Mouse (Mus musculus) neural tube, embryonic 11.5 days (tissue): ENCODE measurements around the gene Gm3486. TPM values are rescaled to one million over a fixed set of nuclear protein-coding genes. Genes with fewer than 3 reads are reported as not detected.
"Not testable (repeated sequence)": the region's sequence is repeated elsewhere in the genome, so short reads cannot be mapped to it uniquely, and the experiment has no call there.

Experiments used
- ATAC-seq: fragments of 200-750 bp; cut with Nextera tagmentation; 2 replicates; pipeline ENCODE4 v1.8.0; 2017; ENCODE audit warnings: moderate number of reproducible peaks, mild to moderate bottlenecking, moderate TSS enrichment, moderate library complexity; ENCODE audit not compliant: insufficient read depth, low FRiP score, low TSS enrichment
- DNase-seq: peaks from one replicate; pipeline ENCODE4 v3.0.0-alpha.2; 2015; ENCODE audit warnings: low spot score
- H3K27ac ChIP-seq: fragments of 300-500 bp; sonication (generic); 2 replicates; pipeline ENCODE4 v1.5.1; 2014; ENCODE audit warnings: low read depth, mild to moderate bottlenecking, low read length
- H3K27me3 ChIP-seq: fragments of 300-500 bp; sonication (generic); 2 replicates; pipeline ENCODE4 v1.6.1; 2014; ENCODE audit warnings: mild to moderate bottlenecking, low read length, mixed read lengths; ENCODE audit not compliant: control insufficient read depth, insufficient read depth
- H3K36me3 ChIP-seq: fragments of 300-500 bp; sonication (generic); 2 replicates; pipeline ENCODE4 v1.6.1; 2014; ENCODE audit warnings: mild to moderate bottlenecking, low read length, moderate library complexity, mixed read lengths; ENCODE audit not compliant: control insufficient read depth, insufficient read depth
- H3K4me1 ChIP-seq: fragments of 300-500 bp; sonication (generic); 2 replicates; pipeline ENCODE4 v1.6.1; 2014; ENCODE audit warnings: low read length, mixed read lengths; ENCODE audit not compliant: control insufficient read depth, insufficient read depth
- H3K4me2 ChIP-seq: fragments of 300-500 bp; sonication (generic); 2 replicates; pipeline ENCODE4 v1.6.1; 2014; ENCODE audit warnings: low read depth, mild to moderate bottlenecking, moderate library complexity
- H3K4me3 ChIP-seq: fragments of 300-500 bp; sonication (generic); 2 replicates; pipeline ENCODE4 v1.5.1; 2014; ENCODE audit warnings: low read depth, low read length
- H3K9ac ChIP-seq: fragments of 300-500 bp; sonication (generic); 2 replicates; pipeline ENCODE4 v1.6.1; 2014; ENCODE audit warnings: mild to moderate bottlenecking, low read length
- H3K9me3 ChIP-seq: fragments of 300-500 bp; sonication (generic); 2 replicates; pipeline ENCODE4 v1.6.1; 2016; ENCODE audit warnings: low read length; ENCODE audit not compliant: control insufficient read depth
- WGBS: fragments of 180-500 bp; shearing (Covaris S2); extraction: QIAGEN DNeasy Blood & Tissue Kit; methylation state at CpG from one replicate; pipeline ENCODE4 v1.1.7; 2014; 5-methylcytosine and 5-hydroxymethylcytosine counted together
- polyA plus RNA-seq: library from polyadenylated mRNA; unstranded; fragments of >200 nt; fragmentation: Nextera tagmentation; extraction: Ambion mirVana; gene quantifications from 2 replicates; pipeline ENCODE4 v1.2.1, GENCODE M21; 2014

Gm3486 gene
- not detected in 2 replicates for polyA plus RNA-seq

DNA sequence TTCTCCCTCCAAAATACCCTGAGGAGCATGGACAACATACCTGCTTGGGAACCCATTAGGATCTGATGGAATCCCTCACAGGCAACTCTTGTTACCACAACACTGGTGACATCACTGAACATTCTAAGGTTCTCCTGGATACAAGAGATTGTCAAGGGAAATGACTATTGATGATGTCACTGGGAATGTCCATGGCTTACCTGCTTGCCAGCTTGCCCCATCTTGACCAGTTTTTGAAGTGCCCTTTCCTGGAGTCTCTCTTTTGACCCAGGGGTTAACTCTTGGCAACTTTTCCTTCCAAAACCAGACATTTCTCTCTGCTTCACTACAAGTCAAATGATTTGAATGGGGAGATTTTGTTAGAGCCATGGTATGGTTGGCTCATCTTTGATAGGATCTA lies at the start of gene Gm3486:
Gm3486 (minus strand) TSS at position 101 of the 400 bp plus-strand sequence.
- H3K36me3 ChIP-seq, H3K27me3 ChIP-seq, H3K4me2 ChIP-seq, DNase-seq, H3K9ac ChIP-seq, H3K9me3 ChIP-seq, H3K4me3 ChIP-seq, ATAC-seq, H3K4me1 ChIP-seq, H3K27ac ChIP-seq: not testable (repeated sequence)

DNA sequence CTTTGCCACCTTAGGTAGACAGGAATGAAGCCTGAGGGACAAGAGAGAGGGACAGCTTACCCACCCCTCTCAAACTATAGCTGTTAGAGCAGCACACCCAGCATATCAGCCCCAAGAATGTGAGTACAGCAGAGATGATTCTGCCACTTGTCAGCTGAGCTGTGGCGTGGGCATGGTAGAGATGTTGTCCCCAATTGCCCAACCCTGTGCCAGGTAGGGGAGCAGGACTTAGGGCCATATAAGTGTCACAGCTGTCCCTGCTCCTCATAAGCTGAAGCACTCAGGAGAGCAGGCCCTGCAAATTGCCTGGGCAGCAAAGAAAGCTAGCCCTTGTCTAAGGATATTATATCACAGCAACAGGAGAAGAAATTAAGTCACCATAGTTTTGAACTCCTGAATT lies 35.4 kb upstream of the Gm3486 start:
- not testable (repeated sequence) for ATAC-seq, H3K4me1 ChIP-seq, H3K27me3 ChIP-seq, H3K4me3 ChIP-seq, DNase-seq, H3K9me3 ChIP-seq, H3K4me2 ChIP-seq, H3K9ac ChIP-seq, H3K36me3 ChIP-seq, H3K27ac ChIP-seq
- WGBS = 77% methylated on average over 1 of the region's 1 CpGs

DNA sequence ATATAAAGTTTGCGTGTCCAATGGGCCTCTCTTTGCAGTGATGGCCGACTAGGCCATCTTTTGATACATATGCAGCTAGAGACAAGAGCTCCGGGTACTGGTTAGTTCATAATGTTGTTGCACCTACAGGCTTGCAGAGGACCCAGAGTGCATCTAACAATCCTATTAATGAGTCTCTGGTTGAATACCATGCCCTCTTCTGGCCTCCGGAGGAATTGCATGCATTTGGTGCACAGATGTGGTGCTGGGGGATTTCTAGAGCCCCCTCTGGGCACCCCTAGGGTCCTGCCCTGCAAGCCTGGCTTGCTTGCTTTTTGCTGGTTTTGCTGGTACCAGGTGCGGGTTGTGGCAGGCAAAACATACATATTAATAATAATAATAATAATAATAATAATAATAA lies 31.4 kb upstream of the Gm3486 start:
- DNase-seq, ATAC-seq, H3K4me2 ChIP-seq, H3K9ac ChIP-seq, H3K9me3 ChIP-seq, H3K36me3 ChIP-seq, H3K4me1 ChIP-seq, H3K27me3 ChIP-seq, H3K4me3 ChIP-seq, H3K27ac ChIP-seq: not testable (repeated sequence)
- 65% methylated on average over 5 of the region's 5 CpGs for WGBS

DNA sequence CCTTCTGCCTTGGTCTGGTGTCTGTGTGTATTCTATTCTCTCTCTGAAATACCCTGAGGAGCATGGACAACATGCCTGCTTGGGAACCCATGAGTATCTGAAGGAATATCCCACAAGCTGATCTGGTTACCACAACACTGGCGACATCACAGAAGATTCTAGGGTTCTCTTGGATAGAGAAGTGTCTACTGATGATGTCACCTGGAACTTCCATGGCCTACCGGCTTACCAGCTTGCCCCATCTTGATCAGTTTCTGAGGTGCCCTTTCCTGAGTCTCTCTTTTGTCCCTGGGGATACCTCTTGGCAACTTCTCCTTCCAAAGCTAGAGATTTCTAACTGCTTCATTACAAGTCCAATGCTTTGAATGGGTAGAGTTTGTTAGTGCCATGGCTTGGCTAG lies 35.9 kb downstream of the Gm3486 start, which contains the start of gene Gm7954:
Gm7954 (minus strand) TSS at position 101 of the 400 bp plus-strand sequence.
- not testable (repeated sequence) for H3K27me3 ChIP-seq, H3K4me3 ChIP-seq, DNase-seq, H3K36me3 ChIP-seq, H3K27ac ChIP-seq, H3K9ac ChIP-seq, H3K4me1 ChIP-seq, H3K9me3 ChIP-seq, ATAC-seq, H3K4me2 ChIP-seq
- no CpG with 5 or more reads among the region's 2 CpGs for WGBS

Other genes with a start within 250 kb of the Gm3486 start
- not detected in 2 replicates for gene Gm2832, start 210.7 kb downstream of the Gm3486 start, polyA plus RNA-seq
- not detected in 2 replicates for gene Gm5798, start 140.9 kb downstream of the Gm3486 start, polyA plus RNA-seq
- gene Gm7945, start 103.1 kb downstream of the Gm3486 start, polyA plus RNA-seq = not detected in 2 replicates
- gene Gm6482, start 81.2 kb downstream of the Gm3486 start, polyA plus RNA-seq = not detected in 2 replicates
- gene Gm7954, start 36.0 kb downstream of the Gm3486 start, polyA plus RNA-seq = not detected in 2 replicates
- not detected in 2 replicates for gene Gm7970, start 66.1 kb upstream of the Gm3486 start, polyA plus RNA-seq
- not detected in 2 replicates for gene 1700049E17Rik2, start 83.7 kb upstream of the Gm3486 start, polyA plus RNA-seq
- gene Gm3072, start 135.1 kb upstream of the Gm3486 start, polyA plus RNA-seq = not detected in 2 replicates
- gene Gm3676, start 157.0 kb upstream of the Gm3486 start, polyA plus RNA-seq = not detected in 2 replicates
- not detected in 2 replicates for gene Gm8068, start 212.4 kb upstream of the Gm3486 start, polyA plus RNA-seq